Mouse (Mus musculus) midbrain, embryonic 10.5 days (tissue): ENCODE data around the gene Cyp2u1. TPM values are rescaled to one million over a fixed set of nuclear protein-coding genes. Genes with fewer than 3 reads are reported as not detected.

Experiments used
- DNase-seq: peaks from one replicate; pipeline ENCODE4 v3.0.0-alpha.2; 2017; ENCODE audit warnings: low spot score
- H3K27ac ChIP-seq: fragments of 300-500 bp; sonication (generic); replicated peaks from 2 replicates; pipeline ENCODE4 v1.5.1; 2016; ENCODE audit warnings: mild to moderate bottlenecking
- H3K27me3 ChIP-seq: fragments of 300-500 bp; sonication (generic); 2 replicates; pipeline ENCODE4 v1.6.1; 2016; ENCODE audit warnings: low read depth, mild to moderate bottlenecking; ENCODE audit not compliant: poor library complexity, severe bottlenecking
- H3K36me3 ChIP-seq: fragments of 300-500 bp; sonication (generic); 2 replicates; pipeline ENCODE4 v1.6.1; 2016; ENCODE audit warnings: mild to moderate bottlenecking, moderate library complexity
- H3K4me1 ChIP-seq: fragments of 300-500 bp; sonication (generic); 2 replicates; pipeline ENCODE4 v1.6.1; 2016
- H3K4me3 ChIP-seq: fragments of 300-500 bp; sonication (generic); 2 replicates; pipeline ENCODE4 v1.5.1; 2016; ENCODE audit warnings: mild to moderate bottlenecking, moderate library complexity
- H3K9me3 ChIP-seq: fragments of 300-500 bp; sonication (generic); replicated peaks from 2 replicates; pipeline ENCODE4 v1.6.1; 2016; ENCODE audit warnings: mild to moderate bottlenecking
- WGBS: fragments of 180-500 bp; shearing (Covaris S2); methylation state at CpG from one replicate; pipeline ENCODE4 v1.1.7; 2016; 5-methylcytosine and 5-hydroxymethylcytosine counted together
- polyA plus RNA-seq: library from polyadenylated mRNA; unstranded; fragments of >200 nt; fragmentation: Nextera tagmentation; extraction: Ambion mirVana; gene quantifications from 2 replicates; pipeline ENCODE4 v1.2.1, GENCODE M21; 2016

Gene Cyp2u1
- polyA plus RNA-seq, 1 experiment from 2014 or later: 1.2 TPM

DNA sequence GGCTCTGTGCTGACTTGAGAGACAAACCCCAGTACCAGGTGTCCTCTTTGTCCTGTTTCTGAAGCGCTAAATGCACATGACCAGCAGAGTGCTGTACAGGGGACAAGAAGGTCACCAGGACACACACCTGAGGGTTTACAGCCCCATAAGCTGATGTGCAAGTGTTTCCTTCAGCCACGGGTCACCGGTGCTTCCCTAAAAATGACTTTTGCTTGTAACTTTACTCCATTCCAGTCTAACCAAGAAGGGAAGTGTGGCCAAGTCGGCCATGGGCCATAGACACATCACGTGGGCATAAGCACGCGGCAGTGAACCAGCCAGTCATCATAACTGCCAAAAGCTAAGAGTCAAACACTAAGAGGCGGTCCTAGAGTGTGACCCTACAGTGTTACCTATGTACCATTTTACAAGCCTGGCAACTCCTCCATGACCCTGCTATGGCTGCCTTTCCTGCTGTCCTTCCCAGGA, 56.4 kb downstream of the Cyp2u1 start:
- H3K4me3 ChIP-seq: no peak overlapping the region
- H3K27me3 ChIP-seq: no peaks in the 10 kb centered on the region
- no peaks in the 10 kb centered on the region for H3K4me1 ChIP-seq
- no peak overlapping the region for H3K27ac ChIP-seq
- no peak for DNase-seq
- H3K9me3 ChIP-seq: no peaks in the 10 kb centered on the region
- peaks cover 43% of the 10 kb centered on the region for H3K36me3 ChIP-seq
- 95% methylated on average over 8 of the region's 8 CpGs for WGBS

DNA sequence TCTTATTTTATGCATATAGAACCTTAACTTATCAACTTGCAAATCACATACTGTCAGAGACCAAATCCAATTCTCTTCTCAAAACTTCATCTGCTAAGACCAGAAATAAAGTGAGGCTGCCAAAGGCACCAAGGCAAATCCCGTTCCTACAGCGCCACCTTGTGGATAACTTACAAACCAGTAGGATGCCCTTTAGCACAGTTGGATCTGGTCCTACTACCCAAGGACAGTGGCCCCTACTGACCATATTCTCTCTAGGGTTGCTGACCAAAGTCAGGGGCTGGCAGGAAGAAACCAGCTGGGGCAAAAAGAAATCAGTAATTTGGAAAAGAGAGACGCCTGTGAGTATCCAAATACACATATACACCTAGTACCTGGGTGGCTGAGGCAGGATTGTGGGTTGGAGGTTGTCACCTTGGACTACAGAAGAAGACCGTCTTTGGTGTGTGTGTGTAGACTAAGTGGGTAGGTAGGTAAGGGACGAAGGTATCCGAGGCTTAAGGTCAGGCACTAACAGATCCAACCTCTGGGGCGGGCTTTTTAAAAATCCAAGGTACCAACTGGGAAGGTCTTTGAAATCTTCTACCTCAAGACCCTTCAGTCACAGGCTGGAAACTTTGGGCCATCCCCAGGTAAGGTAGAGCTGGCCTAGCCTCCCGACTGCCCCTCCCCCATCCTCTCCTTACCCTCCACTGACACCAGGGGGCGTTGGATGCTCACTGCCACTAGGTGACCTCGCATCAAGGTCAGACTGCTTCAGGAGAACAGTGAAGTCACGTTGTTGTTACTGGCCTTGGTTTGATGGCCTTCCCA, 57.1 kb downstream of the Cyp2u1 start:
- Histone ChIP-seq H3K36me3 (peaks cover 49% of the 10 kb centered on the region), H3K27ac (no peak overlapping the region), H3K27me3 (no peaks in the 10 kb centered on the region), H3K4me1 (no peaks in the 10 kb centered on the region), H3K4me3 (no peak overlapping the region), H3K9me3 (no peaks in the 10 kb centered on the region)
- WGBS: 63% methylated on average over 11 of the region's 11 CpGs
- DNase-seq: peak; percentile 58

Other genes with a start within 250 kb of the Cyp2u1 start
- 58.4 and 60.6 TPM in 2 replicates for gene Lef1, start 192.8 kb downstream of the Cyp2u1 start, polyA plus RNA-seq
- gene Hadh, start 31.1 kb downstream of the Cyp2u1 start, polyA plus RNA-seq: 78.5 and 79.3 TPM in 2 replicates
- 0.48 and 0.59 TPM in 2 replicates for gene Sgms2, start 188.2 kb upstream of the Cyp2u1 start, polyA plus RNA-seq